Comparison of ENCODE assay signal across 14 mouse cellular contexts in genomic region chr17:6867740-6868139, GRCm38 (mm10).
DNase-seq lines count a peak whose midpoint lies in the region; ATAC-seq and TF ChIP-seq lines count a peak whose summit lies in the region.
"Had no signal": no experiment of that assay in that cellular context is flagged by ENCODE, and none has a peak within 500 bp of the region (broad histone marks: within the 10 kb centered on the region; RNA-seq: fewer than 3 reads in every experiment).

No protein-coding gene starts in this region.

- no peak overlapping the region for H3K9ac ChIP-seq in hindbrain, embryonic 11.5 days (ENCODE audit: low read depth, low read length)
- H3K9ac ChIP-seq in intestine, embryonic 14.5 days (ENCODE audit: low read length) = no peak overlapping the region
- H3K9ac ChIP-seq in forebrain, postnatal 0 days = no peak overlapping the region
- no peak overlapping the region for H3K9ac ChIP-seq in forebrain, embryonic 11.5 days (ENCODE audit: low read length)
- H3K9ac ChIP-seq: forebrain, embryonic 12.5 days; liver, embryonic 15.5 days; neural tube, embryonic 12.5 days had no signal

- TF ChIP-seq CTCF in forebrain, postnatal 0 days (IDR thresholded peaks at IDR 0.05; ENCODE audit: low read depth) = no peak

- no peaks in the 10 kb centered on the region for H3K9me3 ChIP-seq in hindbrain, embryonic 10.5 days
- no peaks in the 10 kb centered on the region for H3K9me3 ChIP-seq in hindbrain, embryonic 11.5 days (ENCODE audit: control insufficient read depth, low read length)
- H3K9me3 ChIP-seq in intestine, embryonic 14.5 days (ENCODE audit: control insufficient read depth, low read length) = no peaks in the 10 kb centered on the region
- no peaks in the 10 kb centered on the region for H3K9me3 ChIP-seq in forebrain, postnatal 0 days (ENCODE audit: low read length)
- no peaks in the 10 kb centered on the region for H3K9me3 ChIP-seq in forebrain, embryonic 11.5 days (ENCODE audit: control insufficient read depth, low read length)
- H3K9me3 ChIP-seq: forebrain, embryonic 12.5 days; liver, embryonic 15.5 days; neural tube, embryonic 12.5 days had no signal

- H3K36me3 ChIP-seq in hindbrain, embryonic 10.5 days = no peaks in the 10 kb centered on the region
- H3K36me3 ChIP-seq in hindbrain, embryonic 11.5 days (ENCODE audit: control insufficient read depth, insufficient read depth, low read length) = no peaks in the 10 kb centered on the region
- no peaks in the 10 kb centered on the region for H3K36me3 ChIP-seq in intestine, embryonic 14.5 days (ENCODE audit: control insufficient read depth, insufficient read depth, low read length)
- no peaks in the 10 kb centered on the region for H3K36me3 ChIP-seq in forebrain, postnatal 0 days (ENCODE audit: insufficient read depth)
- H3K36me3 ChIP-seq in forebrain, embryonic 11.5 days (ENCODE audit: control insufficient read depth, insufficient read depth, low read length) = no peaks in the 10 kb centered on the region
- H3K36me3 ChIP-seq: forebrain, embryonic 12.5 days; liver, embryonic 15.5 days; neural tube, embryonic 12.5 days had no signal

- no peak for DNase-seq in hindbrain, embryonic 10.5 days (ENCODE audit: low spot score)
- no peak for DNase-seq in hindbrain, embryonic 11.5 days (ENCODE audit: low spot score)
- no peak for DNase-seq in intestine, embryonic 14.5 days (ENCODE audit: low spot score)
- DNase-seq in kidney, postnatal 25 days = peak; percentile 78 to 92
- no peak for DNase-seq in forebrain, postnatal 0 days
- no peak for DNase-seq in right cerebral cortex, adult 18-20 months
- no peak for DNase-seq in forebrain, embryonic 11.5 days (ENCODE audit: low spot score)
- DNase-seq: layer of hippocampus, adult 9-11 months; right cerebral cortex, postnatal 4 days; thymus, postnatal 14 days had no signal

- no peak overlapping the region for H3K4me2 ChIP-seq in hindbrain, embryonic 11.5 days (replicated peaks; ENCODE audit: low read depth, low read length)
- no peak overlapping the region for H3K4me2 ChIP-seq in intestine, embryonic 14.5 days (ENCODE audit: low read length)
- no peak overlapping the region for H3K4me2 ChIP-seq in forebrain, postnatal 0 days (ENCODE audit: low read depth)
- H3K4me2 ChIP-seq in forebrain, embryonic 11.5 days (ENCODE audit: low read depth, low read length, severe bottlenecking) = no peak overlapping the region
- H3K4me2 ChIP-seq: forebrain, embryonic 12.5 days; liver, embryonic 15.5 days; neural tube, embryonic 12.5 days had no signal

- 24% methylated on average over 7 of the region's 7 CpGs for WGBS in hindbrain, embryonic 10.5 days
- 22% methylated on average over 7 of the region's 7 CpGs for WGBS in hindbrain, embryonic 11.5 days
- 16% methylated on average over 7 of the region's 7 CpGs for WGBS in intestine, embryonic 14.5 days
- 19% methylated on average over 7 of the region's 7 CpGs for WGBS in forebrain, postnatal 0 days
- 15% methylated on average over 7 of the region's 7 CpGs for WGBS in forebrain, embryonic 11.5 days

- peaks cover 38% of the 10 kb centered on the region for H3K4me1 ChIP-seq in hindbrain, embryonic 10.5 days (replicated peaks)
- no peaks in the 10 kb centered on the region for H3K4me1 ChIP-seq in hindbrain, embryonic 11.5 days (replicated peaks; ENCODE audit: control insufficient read depth, insufficient read depth, low read length)
- no peaks in the 10 kb centered on the region for H3K4me1 ChIP-seq in intestine, embryonic 14.5 days (replicated peaks; ENCODE audit: control insufficient read depth, insufficient read depth, low read length)
- H3K4me1 ChIP-seq in forebrain, postnatal 0 days (ENCODE audit: insufficient read depth) = no peaks in the 10 kb centered on the region
- peaks cover 4% of the 10 kb centered on the region for H3K4me1 ChIP-seq in forebrain, embryonic 11.5 days (replicated peaks; ENCODE audit: control insufficient read depth, insufficient read depth, low read length)
- H3K4me1 ChIP-seq: liver, embryonic 15.5 days had no signal

- H3K4me3 ChIP-seq in hindbrain, embryonic 10.5 days = no peak overlapping the region
- H3K4me3 ChIP-seq in hindbrain, embryonic 11.5 days (ENCODE audit: low read depth, low read length) = no peak overlapping the region
- no peak overlapping the region for H3K4me3 ChIP-seq in intestine, embryonic 14.5 days (ENCODE audit: low read depth, low read length)
- H3K4me3 ChIP-seq in forebrain, postnatal 0 days (ENCODE audit: low read depth, low read length) = no peak overlapping the region
- no peak overlapping the region for H3K4me3 ChIP-seq in forebrain, embryonic 11.5 days (ENCODE audit: low read depth, low read length)
- H3K4me3 ChIP-seq: forebrain, embryonic 12.5 days; liver, embryonic 15.5 days; neural tube, embryonic 12.5 days had no signal

- peak overlapping the region; percentile 66; the same call in 1 of the 2 replicates for H3K27ac ChIP-seq in hindbrain, embryonic 10.5 days
- H3K27ac ChIP-seq in hindbrain, embryonic 11.5 days (ENCODE audit: low read depth, low read length) = no peak overlapping the region
- no peak overlapping the region for H3K27ac ChIP-seq in intestine, embryonic 14.5 days (ENCODE audit: low read depth)
- no peak overlapping the region for H3K27ac ChIP-seq in forebrain, postnatal 0 days (ENCODE audit: low read depth, low read length)
- H3K27ac ChIP-seq in forebrain, embryonic 11.5 days (ENCODE audit: low read depth, low read length) = no peak overlapping the region
- H3K27ac ChIP-seq: forebrain, embryonic 12.5 days; liver, embryonic 15.5 days; neural tube, embryonic 12.5 days had no signal

- no peak for ATAC-seq in hindbrain, embryonic 11.5 days (ENCODE audit: low FRiP score)
- ATAC-seq in intestine, embryonic 14.5 days (replicated peaks; ENCODE audit: low FRiP score, low TSS enrichment, low read depth) = peak; percentile 84
- ATAC-seq in megakaryocyte progenitor cell, adult 5-6 weeks (replicated peaks; ENCODE audit: poor library complexity) = peak; percentile 76
- ATAC-seq in forebrain, postnatal 0 days = no peak
- ATAC-seq in forebrain, embryonic 11.5 days (replicated peaks; ENCODE audit: low FRiP score) = no peak

- H3K27me3 ChIP-seq in hindbrain, embryonic 10.5 days (ENCODE audit: insufficient read depth, poor library complexity, severe bottlenecking) = peaks cover 34% of the 10 kb centered on the region
- no peaks in the 10 kb centered on the region for H3K27me3 ChIP-seq in hindbrain, embryonic 11.5 days (ENCODE audit: control insufficient read depth, insufficient read depth, low read length)
- H3K27me3 ChIP-seq in intestine, embryonic 14.5 days (replicated peaks; ENCODE audit: control insufficient read depth, insufficient read depth, low read length) = no peaks in the 10 kb centered on the region
- no peaks in the 10 kb centered on the region for H3K27me3 ChIP-seq in forebrain, postnatal 0 days (ENCODE audit: insufficient read depth, low read length)
- H3K27me3 ChIP-seq in forebrain, embryonic 11.5 days (ENCODE audit: control insufficient read depth, insufficient read depth, low read length) = no peaks in the 10 kb centered on the region
- H3K27me3 ChIP-seq: neural tube, embryonic 12.5 days had no signal

Comparison
In these comparisons a context has a peak if more than half of its experiments do, and no peak if none do; other contexts are left out.
1. DNase-seq: peak in kidney, postnatal 25 days (2 of 2); none in hindbrain, embryonic 10.5 days (single experiment), hindbrain, embryonic 11.5 days (single experiment), intestine, embryonic 14.5 days (single experiment), forebrain, postnatal 0 days (single experiment), right cerebral cortex, adult 18-20 months (single experiment) and forebrain, embryonic 11.5 days (single experiment).
2. ATAC-seq: peak in intestine, embryonic 14.5 days (single experiment) and megakaryocyte progenitor cell, adult 5-6 weeks (single experiment); none in hindbrain, embryonic 11.5 days (single experiment), forebrain, postnatal 0 days (single experiment) and forebrain, embryonic 11.5 days (single experiment).